Mouse (Mus musculus) colon, adult 2 months (tissue): ENCODE measurements around the gene Agps. TPM values are rescaled to one million over a fixed set of nuclear protein-coding genes. Genes with fewer than 3 reads are reported as not detected.

ENCODE experiments used
- polyA plus RNA-seq: library from polyadenylated mRNA; depleted of rRNA; stranded (reverse); fragments of >200 nt; gene quantifications from 2 replicates; pipeline ENCODE4 v1.2.3, GENCODE M21; 2012; rRNA removed

Gene Agps
- polyA plus RNA-seq = 5.1 and 7.3 TPM in 2 replicates

DNA sequence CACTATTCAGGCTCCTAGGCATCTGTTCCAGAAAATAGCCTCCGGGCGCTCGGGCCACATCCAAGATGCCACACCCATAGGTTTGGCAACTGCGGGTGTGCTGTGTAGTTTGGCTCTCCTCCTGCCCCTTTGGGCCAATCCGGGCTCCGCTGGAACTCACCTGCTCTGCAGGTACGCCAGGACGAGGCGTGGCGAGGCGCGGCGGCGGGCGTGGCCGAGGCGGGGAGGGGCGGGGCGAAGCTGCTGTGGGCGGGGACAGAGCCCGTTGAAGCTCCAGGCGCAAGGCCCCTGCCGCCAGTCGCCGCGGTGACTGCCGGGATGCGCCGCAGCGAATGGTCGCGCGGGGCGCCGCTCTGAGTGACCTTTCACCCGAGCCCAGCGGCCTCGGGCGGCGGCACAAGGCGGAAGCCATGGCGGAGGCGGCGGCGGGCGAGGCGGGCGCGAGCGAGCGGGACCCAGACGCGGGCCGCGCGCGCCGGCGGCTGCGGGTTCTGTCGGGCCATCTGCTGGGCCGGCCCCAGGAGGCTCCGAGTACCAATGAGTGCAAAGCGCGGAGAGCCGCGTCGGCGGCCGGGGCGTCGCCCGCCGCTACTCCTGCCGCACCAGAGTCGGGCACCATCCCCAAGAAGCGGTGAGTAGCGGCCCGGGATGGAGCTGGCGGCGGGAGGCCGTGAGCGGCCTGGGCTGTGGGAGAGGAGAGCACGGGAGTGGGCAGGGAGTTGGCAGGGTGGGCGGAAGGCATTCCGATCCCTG is at the start of gene Agps:
TSS of gene Agps (plus strand) at position 297 of the 753 bp plus-strand sequence.

DNA sequence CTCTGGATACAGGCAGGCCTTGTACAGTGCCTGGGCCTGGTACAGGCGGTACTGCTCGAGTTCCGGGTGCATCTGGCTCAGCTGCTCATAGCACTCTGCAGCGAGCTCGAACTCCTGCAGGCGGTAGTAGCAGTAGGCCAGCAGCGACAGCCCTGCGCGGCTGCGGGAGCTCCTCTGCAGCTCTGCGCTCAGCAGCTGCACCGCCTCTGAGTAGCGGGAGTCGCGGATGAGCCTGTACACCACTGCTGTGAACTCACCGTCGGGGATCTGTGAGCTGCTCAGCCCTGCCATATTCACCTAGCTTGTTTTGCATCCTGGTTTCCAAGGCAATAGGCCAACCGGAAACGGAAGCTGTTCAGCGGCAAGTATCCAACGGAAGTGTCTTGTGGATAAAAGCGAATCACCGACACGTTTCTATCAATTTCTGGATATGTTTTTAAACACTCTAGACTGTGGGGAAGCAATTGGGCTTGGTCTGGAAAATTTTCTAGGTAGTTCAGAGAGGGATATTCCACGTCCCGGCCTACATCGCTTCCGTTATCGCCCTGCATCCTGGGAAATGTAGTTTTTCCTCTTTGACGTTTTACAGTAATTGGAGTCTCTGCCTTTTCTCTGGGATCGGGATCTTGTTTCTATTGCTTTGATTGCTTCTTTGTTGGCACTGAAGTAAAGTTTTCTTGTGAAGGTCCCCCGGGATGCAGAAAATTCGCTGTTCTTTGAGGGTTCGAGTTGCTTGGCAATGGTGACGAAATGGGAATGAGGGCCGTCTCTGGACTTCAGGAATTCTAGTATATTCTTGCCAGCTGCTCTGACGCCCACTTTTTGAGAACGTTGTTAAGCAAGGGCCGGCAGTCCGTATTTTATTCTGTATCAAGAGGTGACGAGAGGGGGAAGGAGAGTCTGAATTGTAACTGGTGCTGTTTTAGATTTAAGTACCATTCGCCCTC is 106.4 kb downstream of the Agps start, which contains the start of gene Ttc30b:
TSS of gene Ttc30b (minus strand) at position 469 of the 947 bp plus-strand sequence.

DNA sequence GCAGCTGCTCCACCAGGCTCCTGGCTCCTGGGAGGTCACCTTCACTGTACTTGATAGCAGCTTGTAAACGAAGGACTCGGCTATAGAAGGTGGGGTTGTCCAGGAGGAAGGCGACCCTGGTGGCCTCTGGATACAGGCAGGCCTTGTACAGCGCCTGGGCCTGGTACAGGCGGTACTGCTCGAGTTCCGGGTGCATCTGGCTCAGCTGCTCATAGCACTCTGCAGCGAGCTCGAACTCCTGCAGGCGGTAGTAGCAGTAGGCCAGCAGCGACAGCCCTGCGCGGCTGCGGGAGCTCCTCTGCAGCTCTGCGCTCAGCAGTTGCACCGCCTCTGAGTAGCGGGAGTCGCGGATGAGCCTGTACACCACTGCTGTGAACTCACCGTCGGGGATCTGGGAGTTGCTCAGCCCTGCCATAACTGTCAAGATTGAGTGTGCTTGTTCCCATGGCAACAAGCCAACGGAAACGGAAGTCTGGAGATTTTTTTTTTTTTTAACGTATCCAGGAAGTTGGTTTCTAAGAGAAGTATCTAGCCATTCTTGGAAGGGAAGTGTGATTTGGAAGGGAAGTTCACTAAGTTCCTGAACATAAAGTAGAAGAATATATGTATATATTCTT is 145.9 kb downstream of the Agps start, which contains the start of gene Ttc30a2:
TSS of gene Ttc30a2 (minus strand) at position 419 of the 617 bp plus-strand sequence.

Other genes with a start within 250 kb of the Agps start
- 5.7 and 6.8 TPM in 2 replicates for gene Hnrnpa3, start 172.9 kb upstream of the Agps start, polyA plus RNA-seq
- gene Nfe2l2, start 127.5 kb upstream of the Agps start, polyA plus RNA-seq = 59.7 and 64.5 TPM in 2 replicates
- gene Ttc30b, start 106.4 kb downstream of the Agps start, polyA plus RNA-seq = 10.2 and 11.8 TPM in 2 replicates
- gene Ttc30a2, start 146.0 kb downstream of the Agps start, polyA plus RNA-seq = 0.06 and 0.26 TPM in 2 replicates
- gene Ttc30a1, start 149.8 kb downstream of the Agps start, polyA plus RNA-seq = 3.2 TPM in 2 replicates